Mouse (Mus musculus) adrenal gland, postnatal 10 days (tissue): ENCODE data around the gene Slc22a14. TPM values are rescaled to one million over a fixed set of nuclear protein-coding genes. Genes with fewer than 3 reads are reported as not detected.
"Not testable (repeated sequence)": the region's sequence is repeated elsewhere in the genome, so short reads cannot be mapped to it uniquely, and the experiment has no call there.

Experiments
- DNase-seq: peaks from one replicate; pipeline ENCODE4 v3.0.0; 2021; ENCODE audit warnings: mixed read lengths
- total RNA-seq, 2 experiments: library from RNA; stranded (reverse); gene quantifications; 2 replicates each; pipeline ENCODE4 v1.2.3; 2021

Gene Slc22a14
- total RNA-seq, 2 experiments from 2014 or later: 0.42 TPM; not detected in 1

DNA sequence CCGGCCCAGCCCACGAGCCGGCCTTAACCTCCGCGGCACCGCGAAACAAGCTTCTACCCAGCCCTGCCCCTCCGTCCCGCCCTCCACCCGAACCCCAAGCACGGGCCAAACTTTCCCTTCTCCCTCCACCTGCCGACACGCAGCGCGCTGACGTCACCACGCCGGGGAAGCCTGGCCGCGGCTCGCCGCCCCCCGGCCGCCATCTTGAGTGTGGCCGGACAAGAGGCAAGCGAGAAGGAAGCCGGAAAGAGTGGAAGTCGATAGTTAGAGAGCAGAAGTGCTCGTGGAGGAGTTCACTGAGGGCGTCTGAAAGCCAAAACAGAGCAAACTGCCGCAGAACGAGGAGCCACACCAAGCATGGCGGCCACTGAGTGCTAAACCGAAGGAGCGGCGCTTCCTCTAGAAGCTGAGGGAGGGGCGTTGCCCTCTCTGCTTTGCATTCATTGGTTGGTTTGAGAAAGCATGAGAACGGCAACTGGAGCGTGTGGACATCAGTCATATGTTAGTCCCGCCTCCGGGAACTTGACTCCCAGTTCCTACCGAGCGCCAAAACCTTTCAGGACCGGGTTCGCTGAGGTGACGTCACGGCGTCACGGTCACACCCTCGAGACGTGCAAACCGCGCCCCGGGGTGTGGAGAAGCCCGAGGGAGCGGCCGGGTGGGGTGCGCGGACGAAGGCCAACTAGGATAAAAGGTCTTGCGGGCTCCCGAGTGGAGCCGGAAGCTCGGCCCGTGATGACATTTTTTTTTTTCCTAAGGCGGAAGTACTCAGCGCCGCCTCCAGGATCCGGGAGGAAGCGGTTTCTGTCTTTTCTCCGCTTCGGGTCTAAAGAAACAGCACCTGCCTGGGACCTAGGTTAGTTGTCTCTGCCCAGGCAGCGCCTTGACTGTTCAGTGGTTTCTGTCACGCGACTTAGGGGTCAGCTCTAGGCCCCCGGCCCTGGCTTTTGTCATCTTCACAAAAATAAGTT is 42.8 kb downstream of the Slc22a14 start, which contains the start of gene Oxsr1:
Gene Oxsr1 (minus strand): TSS at position 139 of the 971 bp plus-strand sequence.
- peak; percentile 99 for DNase-seq

DNA sequence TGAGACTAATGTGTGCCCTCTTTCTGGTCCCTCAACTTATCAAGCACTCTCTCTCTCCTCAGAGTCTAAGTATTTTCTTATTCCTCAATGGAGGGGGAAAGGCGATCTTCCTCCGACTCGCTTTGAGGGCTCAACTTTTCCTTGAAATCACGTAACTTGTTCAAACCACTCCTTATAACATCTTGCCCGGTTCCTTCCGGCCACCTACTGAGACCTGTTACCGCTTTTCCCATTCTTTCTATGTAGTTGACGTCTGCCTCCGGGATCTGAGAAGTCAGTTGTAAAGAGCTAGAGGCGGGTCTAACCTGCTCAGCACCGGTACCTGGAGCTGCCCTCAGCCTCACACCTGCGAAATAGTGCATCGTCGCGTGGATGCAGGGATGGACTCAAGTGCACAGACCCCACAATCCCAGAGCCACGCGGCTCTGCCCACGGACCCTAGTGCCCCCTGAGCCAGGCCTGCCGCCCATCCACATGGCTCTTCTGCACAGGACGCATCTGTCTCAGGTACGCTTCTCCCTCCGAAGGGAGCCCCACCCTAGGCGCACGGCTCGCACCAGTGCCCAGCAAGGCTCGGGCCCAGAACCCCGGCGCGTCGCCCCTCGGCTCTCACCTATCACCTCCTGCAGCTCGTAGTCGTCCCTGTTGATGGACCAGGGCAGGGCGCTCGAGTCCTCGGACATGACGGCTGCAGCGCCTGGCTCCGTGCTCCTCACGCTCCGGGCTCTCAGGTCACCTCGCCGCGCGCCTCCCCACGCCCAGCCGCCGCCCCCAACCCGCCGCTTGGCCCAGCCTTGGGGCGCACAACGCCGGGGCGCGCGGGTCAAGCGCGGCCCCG is 43.7 kb downstream of the Slc22a14 start:
- DNase-seq: peak; percentile 21

GRCm38 (mm10) chr9:119320946-119321345 is 44.4 kb downstream of the Slc22a14 start:
- DNase-seq: no peak

GRCm38 (mm10) chr9:119320446-119320845 is 44.9 kb downstream of the Slc22a14 start:
- no peak for DNase-seq

DNA sequence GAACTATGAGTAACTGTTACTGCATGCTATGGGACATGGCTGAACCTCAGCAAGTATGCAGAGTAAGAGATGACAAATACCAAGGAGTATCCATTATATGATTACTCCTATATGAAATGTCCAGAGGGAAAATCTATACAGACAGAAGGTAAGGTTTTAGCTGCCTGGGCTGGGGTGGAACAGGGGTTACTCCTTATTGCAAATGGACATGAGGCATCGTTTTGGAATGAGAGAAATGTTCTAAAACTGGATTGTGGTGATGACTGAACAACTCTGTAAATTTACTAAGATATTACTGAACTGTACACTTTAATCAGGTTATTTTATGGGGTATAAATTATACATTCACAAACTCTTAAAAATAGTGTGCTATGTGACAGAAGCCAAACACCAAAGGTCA is 46.5 kb downstream of the Slc22a14 start:
- DNase-seq: no peak

DNA sequence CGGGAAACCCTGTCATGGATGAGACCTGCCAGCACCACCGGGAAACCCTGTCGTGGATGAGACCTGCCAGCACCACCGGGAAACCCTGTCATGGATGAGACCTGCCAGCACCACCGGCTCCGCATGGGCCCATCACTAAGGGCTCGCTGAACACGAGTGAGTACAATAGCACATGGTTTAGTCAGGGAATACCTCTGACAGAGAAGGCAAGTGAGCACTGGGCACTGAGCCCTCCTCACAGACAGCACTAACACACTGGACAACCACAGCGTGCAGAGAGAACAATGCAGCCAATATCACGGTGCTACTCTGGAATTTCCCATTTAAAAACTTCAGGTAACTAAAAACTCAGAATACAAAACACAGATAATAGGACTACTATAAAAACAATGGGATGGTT is 52.3 kb downstream of the Slc22a14 start:
- no peak for DNase-seq

DNA sequence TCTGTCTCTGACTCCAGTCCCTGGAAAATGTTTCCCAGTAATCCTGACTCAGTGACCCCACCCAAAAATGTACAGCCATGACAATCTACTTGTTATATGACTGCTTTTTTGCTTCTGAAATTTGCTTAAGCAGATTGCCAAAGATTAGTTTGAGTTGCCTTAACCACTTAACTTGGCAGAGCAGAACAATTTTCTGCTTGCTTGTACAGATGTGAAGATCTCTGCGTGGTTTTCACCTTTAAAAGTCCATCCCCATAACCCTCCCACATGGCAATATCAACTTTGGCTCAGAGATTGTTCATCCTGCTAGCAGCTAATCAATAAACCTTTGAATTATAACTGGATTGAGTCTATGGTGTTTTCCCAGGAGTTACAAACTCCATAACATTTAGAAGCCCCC is 56.3 kb downstream of the Slc22a14 start:
- no peak for DNase-seq

DNA sequence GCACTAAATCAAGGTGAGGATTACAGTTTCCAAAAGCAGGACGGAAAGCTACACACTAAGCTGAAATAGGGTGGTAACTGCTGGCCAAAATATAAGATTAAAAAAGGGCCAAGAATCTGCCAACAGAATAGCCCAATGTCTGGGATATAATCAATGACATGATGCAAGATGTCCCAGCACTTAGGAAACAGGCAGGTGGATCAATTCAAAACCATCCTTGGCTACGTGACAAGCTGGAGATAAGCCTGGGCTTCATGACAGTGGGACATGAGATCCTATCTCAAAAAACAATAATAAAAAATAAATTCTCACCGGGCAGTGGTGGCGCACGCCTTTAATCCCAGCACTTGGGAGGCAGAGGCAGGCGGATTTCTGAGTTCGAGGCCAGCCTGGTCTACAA is 59.5 kb downstream of the Slc22a14 start:
- DNase-seq: no peak

- DNase-seq: no peak
Observed at GRCm38 (mm10) chr9:119298563-119298962, 66.8 kb downstream of the Slc22a14 start.

DNA sequence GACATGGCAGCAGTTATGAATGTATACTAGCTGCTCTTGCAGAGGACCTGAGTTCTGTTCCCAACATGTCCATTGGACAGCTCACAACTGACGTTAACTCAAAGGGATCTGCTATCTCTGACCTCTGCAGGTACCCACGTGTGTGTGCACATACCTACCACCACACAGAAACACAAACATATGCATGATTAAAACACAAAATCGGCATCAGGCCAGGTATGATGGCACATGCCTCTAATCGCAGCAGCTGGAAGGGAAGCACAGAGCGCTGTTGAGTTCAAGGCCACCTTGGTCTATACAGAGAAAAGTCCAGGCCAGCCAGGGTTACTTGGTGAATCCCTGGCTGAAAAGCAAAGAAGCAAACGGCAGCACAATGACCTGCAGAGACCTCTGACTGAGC is 67.7 kb downstream of the Slc22a14 start:
- no peak for DNase-seq

DNA sequence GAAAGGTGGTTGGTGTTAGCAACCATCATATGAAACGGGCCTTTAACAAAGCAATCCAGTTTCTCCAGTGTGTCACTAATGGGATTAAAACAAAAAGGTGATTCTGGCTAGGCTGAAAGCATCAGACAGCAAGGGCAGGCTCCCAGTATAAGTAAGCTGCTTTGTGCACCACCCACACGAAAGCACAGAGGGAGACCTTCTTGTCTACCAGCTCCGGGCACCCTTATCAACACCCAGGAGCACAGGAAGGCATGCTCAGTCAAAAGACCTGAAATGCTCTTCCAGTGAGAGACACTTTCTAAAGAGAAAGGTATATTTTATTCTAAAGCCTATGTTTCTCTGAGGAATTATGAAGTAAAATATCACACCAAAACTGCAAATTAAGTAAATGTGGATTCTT is 74.6 kb downstream of the Slc22a14 start:
- DNase-seq: no peak

GRCm38 (mm10) chr9:119280894-119281682 is 84.3 kb downstream of the Slc22a14 start:
- DNase-seq: no peak

DNA sequence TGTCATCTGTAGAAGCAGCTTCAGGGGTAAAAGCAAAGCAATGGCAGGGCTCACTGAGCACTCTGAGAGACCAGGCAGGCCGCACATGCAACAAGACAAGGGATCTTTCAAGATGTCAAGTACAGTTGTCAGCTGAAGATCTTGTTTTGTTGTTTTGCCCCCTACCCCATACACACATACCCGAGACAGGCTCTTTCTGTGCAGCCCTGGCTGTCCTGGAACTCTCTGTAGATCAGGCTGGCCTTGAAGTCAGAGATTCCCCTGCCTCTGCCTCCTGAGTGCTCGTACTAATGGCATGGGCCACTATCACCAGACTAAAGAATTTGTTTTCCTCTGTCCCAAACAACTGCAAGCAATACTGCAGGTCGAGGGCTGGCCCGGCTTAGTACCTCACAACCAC is 87.3 kb downstream of the Slc22a14 start:
- DNase-seq: no peak

DNA sequence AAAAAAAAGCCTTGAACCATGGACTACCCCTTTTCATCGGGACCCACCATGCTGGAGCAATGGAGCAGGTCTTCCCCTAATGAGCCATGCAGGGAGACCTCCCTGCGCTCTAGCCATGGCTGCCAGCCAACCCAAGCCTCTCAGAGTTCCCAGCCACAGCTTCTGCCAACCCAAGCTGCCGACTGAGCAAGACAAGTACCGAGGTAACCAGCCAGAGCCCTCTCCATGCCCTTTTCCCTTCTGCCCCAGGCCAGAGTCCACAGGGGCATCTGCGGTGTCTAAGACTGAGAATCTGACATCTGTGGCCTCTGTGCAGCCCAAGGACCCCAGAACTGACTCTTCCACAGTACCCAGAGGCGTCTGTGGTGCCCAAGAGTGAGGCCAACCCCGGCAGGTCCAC is 89.0 kb downstream of the Slc22a14 start:
- DNase-seq: peak; percentile 51

DNA sequence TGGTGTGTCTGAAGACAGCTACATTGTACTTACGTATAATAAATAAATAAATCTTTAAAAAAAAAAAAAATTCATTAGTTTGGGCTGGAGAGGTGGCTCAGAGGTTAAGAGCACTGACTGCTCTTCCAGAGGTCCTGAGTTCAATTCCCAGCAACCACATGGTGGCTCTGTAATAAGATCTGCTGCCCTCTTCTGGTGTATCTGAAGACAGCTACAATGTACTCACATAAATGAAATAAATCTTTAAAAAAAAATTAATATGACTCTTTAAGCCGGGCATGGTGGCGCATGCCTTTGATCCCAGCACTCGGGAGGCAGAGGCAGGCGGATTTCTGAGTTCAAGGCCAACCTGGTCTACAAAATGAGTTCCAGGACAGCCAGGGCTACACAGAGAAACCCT is 90.5 kb downstream of the Slc22a14 start:
- not testable (repeated sequence) for DNase-seq

GRCm38 (mm10) chr9:119271496-119271895 is 93.9 kb downstream of the Slc22a14 start:
- DNase-seq: no peak

- DNase-seq: no peak
Observed at GRCm38 (mm10) chr9:119268588-119269145, 96.7 kb downstream of the Slc22a14 start.

DNA sequence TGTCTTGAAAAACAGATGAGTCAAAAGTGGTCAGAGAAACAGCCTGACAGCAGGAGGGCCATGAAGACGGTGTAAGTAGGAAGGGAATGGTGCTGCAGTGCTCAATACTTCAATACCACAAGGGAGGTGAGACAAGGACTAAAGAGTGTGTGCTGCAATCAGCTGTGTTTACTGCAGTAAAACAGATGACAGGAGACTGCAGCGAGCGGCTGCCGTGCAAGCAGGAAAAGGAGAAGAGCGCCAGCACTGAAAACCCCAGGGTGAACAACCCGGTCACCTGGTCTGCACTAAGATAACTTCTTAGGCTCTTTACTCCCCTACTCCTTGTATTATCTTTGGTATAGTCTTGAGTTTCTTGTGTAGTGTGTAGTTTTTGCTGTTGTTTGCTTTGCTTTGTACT is 97.2 kb downstream of the Slc22a14 start:
- no peak for DNase-seq

DNA sequence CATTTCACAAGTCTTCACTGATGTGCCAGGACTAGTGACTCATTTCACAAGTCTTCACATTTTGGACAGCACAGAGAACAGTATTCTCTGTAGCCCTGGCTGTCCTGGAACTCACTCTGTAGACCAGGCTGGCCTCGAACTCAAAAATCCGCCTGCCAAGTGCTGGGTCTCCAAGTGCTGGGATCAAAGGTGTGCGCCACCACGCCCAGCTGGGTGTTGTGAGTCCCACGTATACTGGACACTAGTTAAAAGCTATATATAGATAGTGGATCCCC is 99.3 kb downstream of the Slc22a14 start:
- not testable (repeated sequence) for DNase-seq

DNA sequence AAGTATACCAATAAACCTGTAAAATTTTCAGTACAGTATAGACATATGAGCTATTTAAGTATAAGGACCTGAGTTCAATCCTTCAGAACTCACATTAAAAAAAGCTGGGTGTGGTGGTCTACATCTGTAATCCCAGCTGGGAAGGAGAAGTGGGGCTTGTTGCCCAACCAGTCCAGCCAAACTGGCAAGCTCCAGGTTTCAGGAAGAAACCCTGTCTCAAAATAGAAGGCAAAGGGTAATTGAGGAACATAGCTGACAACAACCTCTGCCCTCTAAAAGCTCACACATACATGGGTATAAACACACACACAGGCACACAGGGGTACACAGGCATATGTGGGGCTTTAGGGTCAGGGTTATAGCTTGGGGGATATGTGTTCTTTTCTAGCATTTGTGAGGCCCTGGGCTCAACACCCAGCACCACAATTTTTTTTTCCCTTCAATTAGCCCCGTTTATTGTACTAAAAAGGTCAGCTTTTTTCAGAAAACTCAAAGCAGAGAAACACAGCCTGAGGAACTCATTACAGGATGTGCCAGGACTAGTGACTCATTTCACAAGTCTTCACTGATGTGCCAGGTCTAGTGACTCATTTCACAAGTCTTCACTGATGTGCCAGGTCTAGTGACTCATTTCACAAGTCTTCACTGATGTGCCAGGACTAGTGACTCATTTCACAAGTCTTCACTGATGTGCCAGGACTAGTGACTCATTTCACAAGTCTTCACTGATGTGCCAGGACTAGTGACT is 99.8 kb downstream of the Slc22a14 start:
- not testable (repeated sequence) for DNase-seq

- no peak for DNase-seq
Observed at GRCm38 (mm10) chr9:119263067-119263466, 102.3 kb downstream of the Slc22a14 start.
